Mouse (Mus musculus): Measurements from ENCODE around the gene Fbxw11. TPM values are rescaled to one million over a fixed set of nuclear protein-coding genes. Genes with fewer than 3 reads are reported as not detected.

Fbxw11 gene
- polyA plus RNA-seq, 1 experiment from 2014 or later = 85.4 TPM

DNA sequence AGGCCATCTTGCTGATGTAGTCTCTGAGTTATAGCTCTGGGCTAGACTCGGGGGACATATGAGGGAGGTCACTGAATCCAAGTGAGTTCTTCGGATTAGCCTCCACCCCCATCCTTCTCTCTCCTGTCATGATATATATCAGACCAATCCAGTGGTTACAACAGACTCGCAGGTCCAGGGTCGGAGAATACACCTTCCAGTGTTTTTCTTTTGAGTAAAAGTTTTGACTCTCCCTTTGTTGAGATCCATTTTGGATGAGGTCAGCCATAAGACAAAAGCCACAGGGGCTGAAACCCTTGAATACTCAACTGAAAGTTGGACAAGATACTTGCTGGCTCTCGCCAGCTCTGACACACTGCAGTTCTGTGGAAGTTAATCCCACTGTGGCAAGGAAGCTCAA, 143.7 kb downstream of the Fbxw11 start:
- H3K27me3 ChIP-seq = no peaks in the 10 kb centered on the region
- peaks cover 8% of the 10 kb centered on the region for H3K4me1 ChIP-seq
- no peak overlapping the region for H3K4me3 ChIP-seq
- H3K4me2 ChIP-seq (replicated peaks) = no peak overlapping the region
- no peak for ATAC-seq (ENCODE audit: low FRiP score, low read depth)
- 84% methylated on average over 5 of the region's 5 CpGs for WGBS
- no peak overlapping the region for H3K9ac ChIP-seq
- H3K27ac ChIP-seq = no peak overlapping the region
- H3K9me3 ChIP-seq = no peaks in the 10 kb centered on the region
- no peaks in the 10 kb centered on the region for H3K36me3 ChIP-seq

DNA sequence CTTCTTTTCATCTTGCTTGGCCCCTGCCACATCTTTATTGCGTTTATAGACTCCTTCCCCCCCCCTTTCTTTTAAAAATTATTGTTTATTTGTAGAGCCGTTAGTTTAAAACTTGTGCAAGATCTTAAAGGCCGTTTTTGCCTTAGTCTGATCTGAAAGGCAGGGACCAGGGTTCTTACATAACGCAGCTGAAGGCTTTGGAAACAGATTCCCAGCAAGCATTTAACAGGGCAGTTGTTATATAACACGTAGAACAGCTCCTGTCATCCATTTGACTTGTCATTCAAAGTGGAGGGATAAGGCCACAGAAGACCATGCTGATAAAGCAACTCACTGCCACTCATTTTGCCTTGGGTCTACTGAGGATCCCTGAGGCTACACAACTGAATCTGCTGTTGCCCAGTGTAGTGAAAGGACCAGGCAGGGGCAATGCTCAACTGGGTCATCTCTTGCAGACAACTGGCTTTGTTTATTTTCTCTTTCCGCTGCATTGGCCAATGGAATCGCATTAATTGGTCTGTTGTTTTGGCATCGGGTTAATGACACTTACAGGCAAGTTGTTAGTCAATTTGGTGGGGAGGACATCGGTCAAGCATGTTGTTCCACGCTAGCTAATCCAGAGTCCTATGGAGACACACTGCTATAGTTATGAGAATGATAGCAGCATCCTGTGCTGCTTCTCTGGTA, 152.4 kb downstream of the Fbxw11 start:
- Histone ChIP-seq H3K4me2 (replicated peaks) (no peak overlapping the region), H3K9ac (no peak overlapping the region), H3K9me3 (no peaks in the 10 kb centered on the region), H3K27ac (no peak overlapping the region), H3K36me3 (no peaks in the 10 kb centered on the region), H3K4me3 (no peak overlapping the region), H3K4me1 (peaks cover 35% of the 10 kb centered on the region), H3K27me3 (no peaks in the 10 kb centered on the region)
- no peak for ATAC-seq (ENCODE audit: low FRiP score, low read depth)
- WGBS = 44% methylated on average over 10 of the region's 10 CpGs

Other genes with a start within 250 kb of the Fbxw11 start
- gene Ubtd2, start 187.4 kb upstream of the Fbxw11 start, polyA plus RNA-seq (2015; fragmentation: Nextera tagmentation; extraction: Ambion mirVana) = 96.4 and 97.3 TPM in 2 replicates
- gene Efcab9, start 110.6 kb upstream of the Fbxw11 start, polyA plus RNA-seq (2015; fragmentation: Nextera tagmentation; extraction: Ambion mirVana) = 0.45 TPM in 1 of 2 replicates, not detected in the other
- gene Stk10, start 109.4 kb upstream of the Fbxw11 start, polyA plus RNA-seq (2015; fragmentation: Nextera tagmentation; extraction: Ambion mirVana) = 2.6 and 3.1 TPM in 2 replicates
- not detected in 2 replicates for gene Smim23, start 181.9 kb downstream of the Fbxw11 start, polyA plus RNA-seq (2015; fragmentation: Nextera tagmentation; extraction: Ambion mirVana)